Mouse (Mus musculus) CH12.LX (cell line): ENCODE data around the gene Ankrd35. TPM values are rescaled to one million over a fixed set of nuclear protein-coding genes. Genes with fewer than 3 reads are reported as not detected.

Experiments
- DNase-seq: peaks from one replicate; pipeline ENCODE4 v3.0.0-alpha.2; 2013; ENCODE audit errors: extremely low read depth
- H3K27ac ChIP-seq: 2 replicates; pipeline ENCODE4 v1.5.1; 2012; ENCODE audit warnings: low read depth, mild to moderate bottlenecking, control low read depth, moderate library complexity; ENCODE audit not compliant: insufficient read depth
- H3K27me3 ChIP-seq: replicated peaks from 2 replicates; pipeline ENCODE3; 2012; ENCODE audit warnings: inconsistent platforms
- H3K36me3 ChIP-seq, 2 experiments: replicated peaks in 1 of 2; 2 replicates each; pipeline versions ENCODE3 to v1.6.1; 2012; ENCODE audit warnings: inconsistent platforms in 1 of 2, low read length in 1 of 2, mild to moderate bottlenecking in 1 of 2, mixed read lengths in 1 of 2, moderate library complexity in 1 of 2; ENCODE audit not compliant: control insufficient read depth in 1 of 2, insufficient read depth in 1 of 2
- H3K4me1 ChIP-seq, 2 experiments: 2 replicates each; pipeline ENCODE4 v1.6.1; 2012; ENCODE audit warnings: inconsistent platforms in 1 of 2, moderate library complexity in 1 of 2; ENCODE audit not compliant: insufficient read depth in 2 of 2, control insufficient read depth in 1 of 2
- H3K4me2 ChIP-seq: 2 replicates; pipeline ENCODE4 v1.6.1; 2012; ENCODE audit warnings: low read depth, mild to moderate bottlenecking, control low read depth; ENCODE audit not compliant: poor library complexity, insufficient read depth, severe bottlenecking
- H3K4me3 ChIP-seq, 3 experiments: fragments of 150-350 bp in 1 of 3; sonication (generic) in 1 of 3; replicated peaks in 1 of 3; 2 replicates each; pipeline versions ENCODE3 to v1.5.1; 2011 to 2012; ENCODE audit warnings: low read depth in 2 of 3, low read length in 2 of 3, mild to moderate bottlenecking in 2 of 3, moderate library complexity in 2 of 3, control low read depth in 1 of 3, improper control_type of control experiment in 1 of 3, inconsistent platforms in 1 of 3, mixed read lengths in 1 of 3; ENCODE audit not compliant: poor library complexity in 1 of 3
- H3K79me2 ChIP-seq: replicated peaks from 2 replicates; pipeline ENCODE4 v1.6.1; 2012; ENCODE audit warnings: mild to moderate bottlenecking, moderate library complexity; ENCODE audit not compliant: control insufficient read depth, poor library complexity, insufficient read depth, severe bottlenecking; ENCODE audit errors: extremely low read depth
- H3K9ac ChIP-seq: 2 replicates; pipeline ENCODE4 v1.6.1; 2012; ENCODE audit warnings: low read depth, mild to moderate bottlenecking, control low read depth, moderate library complexity; ENCODE audit not compliant: insufficient read depth
- H3K9me3 ChIP-seq: replicated peaks from 2 replicates; pipeline ENCODE3; 2012; ENCODE audit warnings: low read length, inconsistent platforms, mixed read lengths
- BHLHE40 ChIP-seq: IDR thresholded peaks from 2 replicates; pipeline ENCODE4 v1.6.1; 2011; ENCODE audit warnings: mild to moderate bottlenecking, low read depth, low read length, improper control_type of control experiment
- CTCF ChIP-seq, 2 experiments: IDR thresholded peaks in 1 of 2; conservative IDR thresholded peaks in 1 of 2; 2 replicates each; pipeline ENCODE4 v1.5.1; 2011 to 2012; ENCODE audit warnings: low read depth in 2 of 2, low read length in 2 of 2, improper control_type of control experiment in 1 of 2, inconsistent platforms in 1 of 2, mild to moderate bottlenecking in 1 of 2, moderate library complexity in 1 of 2
- EP300 ChIP-seq: IDR thresholded peaks from 2 replicates; pipeline ENCODE4 v1.6.1; 2011; ENCODE audit warnings: low read length, improper control_type of control experiment
- GABPA ChIP-seq: IDR thresholded peaks from 2 replicates; pipeline ENCODE4 v1.6.1; 2012; ENCODE audit warnings: low read depth, low read length, improper control_type of control experiment, inconsistent platforms; ENCODE audit not compliant: insufficient replicate concordance
- IRF4 ChIP-seq: IDR thresholded peaks from 2 replicates; pipeline ENCODE4 v1.6.1; 2014; ENCODE audit warnings: low read depth, mild to moderate bottlenecking, inconsistent platforms, low read length, improper control_type of control experiment
- JUND ChIP-seq: conservative IDR thresholded peaks from 2 replicates; pipeline ENCODE4 v1.6.1; 2011; ENCODE audit warnings: low read depth, low read length, improper control_type of control experiment
- KAT2A ChIP-seq: IDR thresholded peaks from 2 replicates; pipeline ENCODE4 v1.6.1; 2012; ENCODE audit warnings: low read length, improper control_type of control experiment, inconsistent platforms; ENCODE audit not compliant: insufficient replicate concordance
- MAFK ChIP-seq: IDR thresholded peaks from 2 replicates; pipeline ENCODE4 v1.6.1; 2011; ENCODE audit warnings: low read length, improper control_type of control experiment; ENCODE audit not compliant: insufficient replicate concordance
- MEF2A ChIP-seq: IDR thresholded peaks from 2 replicates; pipeline ENCODE4 v1.6.1; 2014; ENCODE audit warnings: low read depth, mild to moderate bottlenecking, inconsistent platforms, low read length, improper control_type of control experiment, borderline replicate concordance
- MYC ChIP-seq: IDR thresholded peaks from 2 replicates; pipeline ENCODE4 v1.6.1; 2011; ENCODE audit warnings: low read depth, mild to moderate bottlenecking, improper control_type of control experiment, low read length
- PAX5 ChIP-seq: IDR thresholded peaks from 2 replicates; pipeline ENCODE4 v1.6.1; 2012; ENCODE audit warnings: low read length, inconsistent platforms, mixed read lengths
- RAD21 ChIP-seq: IDR thresholded peaks from 2 replicates; pipeline ENCODE4 v1.6.1; 2011; ENCODE audit warnings: low read depth, mild to moderate bottlenecking, low read length, improper control_type of control experiment, moderate library complexity
- SMC3 ChIP-seq: IDR thresholded peaks from 2 replicates; pipeline ENCODE4 v1.6.1; 2011; ENCODE audit warnings: low read depth, low read length, improper control_type of control experiment
- USF1 ChIP-seq: IDR thresholded peaks from 2 replicates; pipeline ENCODE4 v1.6.1; 2014; ENCODE audit warnings: low read depth, mild to moderate bottlenecking, inconsistent platforms, low read length, improper control_type of control experiment
- ZC3H11A ChIP-seq: IDR thresholded peaks from 2 replicates; pipeline ENCODE4 v1.6.1; 2012; ENCODE audit warnings: low read depth, mild to moderate bottlenecking, inconsistent platforms, low read length, improper control_type of control experiment
- ZKSCAN1 ChIP-seq: IDR thresholded peaks from 2 replicates; pipeline ENCODE4 v1.6.1; 2012; ENCODE audit warnings: low read depth, inconsistent platforms, low read length, improper control_type of control experiment, borderline replicate concordance
- ZMIZ1 ChIP-seq: IDR thresholded peaks from 2 replicates; pipeline ENCODE4 v1.6.1; 2012; ENCODE audit warnings: low read depth, mild to moderate bottlenecking, inconsistent platforms, low read length, improper control_type of control experiment
- ZNF384 ChIP-seq: IDR thresholded peaks from 2 replicates; pipeline ENCODE4 v1.6.1; 2012; ENCODE audit warnings: low read depth, low read length, improper control_type of control experiment, inconsistent platforms
- dilution Hi-C: fragments of 300-500 bp; cut with MboI; formaldehyde crosslinking; loops from 2 replicates; pipeline ENCODE4 v1.14.3; 2020; ENCODE audit warnings: low sequenced_read_pairs; ENCODE audit not compliant: extremely low pct_unique_long_range_greater_than_20kb, extremely low pct_ligation_motif_present
- in situ Hi-C: fragments of 300-500 bp; cut with MboI; formaldehyde crosslinking; loops from 3 replicates; pipeline ENCODE4 v1.14.3; 2019; ENCODE audit warnings: low sequenced_read_pairs, low pct_ligation_motif_present, low pct_unique_long_range_greater_than_20kb, mixed read lengths
- polyA plus RNA-seq: library from polyadenylated mRNA; unstranded; fragments of >175 nt; gene quantifications from 2 replicates; pipeline ENCODE4 v1.2.1, GENCODE M21; 2012; ENCODE audit warnings: low read depth; ENCODE audit not compliant: insufficient read length
- total RNA-seq, 2 experiments: library from RNA; depleted of rRNA; stranded (reverse); fragments of 300-350 nt in 1 of 2; fragments of >200 nt in 1 of 2; gene quantifications; 2 replicates each; pipeline ENCODE4 v1.2.3; 2012 to 2014

The Ankrd35 gene
- total and polyA plus RNA-seq, 3 experiments, result 0.78 to 11.2 (median 1.9) TPM

- in situ Hi-C loops (no loop called here), dilution Hi-C loops (no loop called here)
- no peak overlapping the region for H3K4me3 ChIP-seq
- peaks cover 0 to 4% of the 10 kb centered on the region in 2 experiments for H3K36me3 ChIP-seq
- H3K9ac ChIP-seq, result no peak overlapping the region
- H3K79me2 ChIP-seq, result no peaks in the 10 kb centered on the region
- H3K9me3 ChIP-seq, result no peaks in the 10 kb centered on the region
- no peak overlapping the region for H3K27ac ChIP-seq
- peaks cover under 1 to 23% of the 10 kb centered on the region in 2 experiments for H3K4me1 ChIP-seq
- TF ChIP-seq MYC (no peak), CTCF (conservative IDR thresholded peaks at IDR 0.05 in 1 of 2, IDR thresholded peaks at IDR 0.05 in 1 of 2; ENCODE audit: low read depth in 2 of 2, low read length in 2 of 2) (no peak), MEF2A (no peak)
- no peak for DNase-seq
- H3K4me2 ChIP-seq, result no peak overlapping the region
- H3K27me3 ChIP-seq, result peaks cover 12% of the 10 kb centered on the region
These were observed 3.0 kb upstream of the Ankrd35 start for GRCm38 (mm10) chr3:96666916-96667315.

- H3K4me1 ChIP-seq, result peaks cover 4 to 22% of the 10 kb centered on the region in 2 experiments
- peaks cover 0 to 4% of the 10 kb centered on the region in 2 experiments for H3K36me3 ChIP-seq
- H3K27ac ChIP-seq, result no peak overlapping the region
- peaks cover 12% of the 10 kb centered on the region for H3K27me3 ChIP-seq
- no peaks in the 10 kb centered on the region for H3K9me3 ChIP-seq
- dilution Hi-C loops (no loop called here), in situ Hi-C loops (no loop called here)
- peak; percentile 64 for DNase-seq
- no peak overlapping the region for H3K4me2 ChIP-seq
- H3K9ac ChIP-seq, result no peak overlapping the region
- TF ChIP-seq EP300, result no peak
- TF ChIP-seq JUND, result no peak
- TF ChIP-seq BHLHE40, result no peak
- no peak for TF ChIP-seq USF1
- TF ChIP-seq GABPA, result no peak
- TF ChIP-seq ZNF384, result no peak
- TF ChIP-seq SMC3, result peak; percentile 86
- peak; percentile 83 for TF ChIP-seq RAD21
- peak; percentile 45 to 88 for TF ChIP-seq CTCF (conservative IDR thresholded peaks at IDR 0.05 in 1 of 2, IDR thresholded peaks at IDR 0.05 in 1 of 2; ENCODE audit: low read depth in 2 of 2, low read length in 2 of 2)
- TF ChIP-seq IRF4, result no peak
- no peak for TF ChIP-seq KAT2A
- no peak for TF ChIP-seq PAX5
- TF ChIP-seq ZKSCAN1, result no peak
- TF ChIP-seq MAFK, result no peak
- peak; percentile 77 for TF ChIP-seq ZC3H11A
- TF ChIP-seq ZMIZ1, result no peak
- TF ChIP-seq MYC, result no peak
- H3K4me3 ChIP-seq, result no peak overlapping the region
- no peaks in the 10 kb centered on the region for H3K79me2 ChIP-seq
These were observed 2.6 kb upstream of the Ankrd35 start for GRCm38 (mm10) chr3:96667316-96667715.
